Mouse (Mus musculus): Measurements from ENCODE around the gene Slc10a1. TPM values are rescaled to one million over a fixed set of nuclear protein-coding genes. Genes with fewer than 3 reads are reported as not detected.
A peak's percentile ranks its signal among the peaks of the same experiment; 100 is the strongest.

The Slc10a1 gene
- polyA plus RNA-seq, 1 experiment from 2014 or later = 0.50 TPM

- Histone ChIP-seq H3K4me1 (replicated peaks; ENCODE audit: control insufficient read depth, insufficient read depth, low read length) (peaks cover 12% of the 10 kb centered on the region), H3K9me3 (ENCODE audit: control insufficient read depth, low read length) (no peaks in the 10 kb centered on the region), H3K27me3 (replicated peaks; ENCODE audit: control insufficient read depth, insufficient read depth, low read length) (no peaks in the 10 kb centered on the region), H3K27ac (ENCODE audit: low read depth) (no peak overlapping the region), H3K36me3 (ENCODE audit: control insufficient read depth, insufficient read depth, low read length) (peaks cover 19% of the 10 kb centered on the region), H3K4me3 (ENCODE audit: low read depth, low read length) (no peak overlapping the region), H3K4me2 (ENCODE audit: low read length) (no peak overlapping the region), H3K9ac (ENCODE audit: low read length) (no peak overlapping the region)
- no peak for DNase-seq (ENCODE audit: low spot score)
- no peak for ATAC-seq (replicated peaks; ENCODE audit: low FRiP score, low TSS enrichment, low read depth)
- 67% methylated on average over 3 of the region's 3 CpGs for WGBS
These were observed 25.1 kb downstream of the Slc10a1 start for GRCm38 (mm10) chr12:80943395-80943794.

- DNase-seq (ENCODE audit: low spot score) (no peak), ATAC-seq (replicated peaks; ENCODE audit: low FRiP score, low TSS enrichment, low read depth) (no peak)
- no peak overlapping the region for H3K9ac ChIP-seq (ENCODE audit: low read length)
- H3K27ac ChIP-seq (ENCODE audit: low read depth) = no peak overlapping the region
- H3K4me3 ChIP-seq (ENCODE audit: low read depth, low read length) = no peak overlapping the region
- H3K36me3 ChIP-seq (ENCODE audit: control insufficient read depth, insufficient read depth, low read length) = peaks cover 6% of the 10 kb centered on the region
- H3K4me2 ChIP-seq (ENCODE audit: low read length) = no peak overlapping the region
- WGBS = 97% methylated on average over 3 of the region's 3 CpGs
- H3K27me3 ChIP-seq (replicated peaks; ENCODE audit: control insufficient read depth, insufficient read depth, low read length) = no peaks in the 10 kb centered on the region
- no peaks in the 10 kb centered on the region for H3K9me3 ChIP-seq (ENCODE audit: control insufficient read depth, low read length)
- H3K4me1 ChIP-seq (replicated peaks; ENCODE audit: control insufficient read depth, insufficient read depth, low read length) = peaks cover 5% of the 10 kb centered on the region
These were observed 26.6 kb downstream of the Slc10a1 start for GRCm38 (mm10) chr12:80941886-80942285.

GRCm38 (mm10) chr12:80939165-80939564, 29.3 kb downstream of the Slc10a1 start:
- Histone ChIP-seq H3K9ac (ENCODE audit: low read length) (no peak overlapping the region), H3K9me3 (ENCODE audit: control insufficient read depth, low read length) (no peaks in the 10 kb centered on the region), H3K4me3 (ENCODE audit: low read depth, low read length) (no peak overlapping the region), H3K27ac (ENCODE audit: low read depth) (no peak overlapping the region; the same call in 1 of the 2 replicates), H3K36me3 (ENCODE audit: control insufficient read depth, insufficient read depth, low read length) (no peaks in the 10 kb centered on the region), H3K4me2 (ENCODE audit: low read length) (no peak overlapping the region), H3K27me3 (replicated peaks; ENCODE audit: control insufficient read depth, insufficient read depth, low read length) (no peaks in the 10 kb centered on the region), H3K4me1 (replicated peaks; ENCODE audit: control insufficient read depth, insufficient read depth, low read length) (no peaks in the 10 kb centered on the region)
- 71% methylated on average over 4 of the region's 4 CpGs for WGBS
- ATAC-seq (replicated peaks; ENCODE audit: low FRiP score, low TSS enrichment, low read depth) = no peak
- no peak for DNase-seq (ENCODE audit: low spot score)

- Histone ChIP-seq H3K4me3 (ENCODE audit: low read depth, low read length) (no peak overlapping the region), H3K27ac (ENCODE audit: low read depth) (no peak overlapping the region; the same call in 1 of the 2 replicates), H3K36me3 (ENCODE audit: control insufficient read depth, insufficient read depth, low read length) (no peaks in the 10 kb centered on the region), H3K9me3 (ENCODE audit: control insufficient read depth, low read length) (no peaks in the 10 kb centered on the region), H3K27me3 (replicated peaks; ENCODE audit: control insufficient read depth, insufficient read depth, low read length) (no peaks in the 10 kb centered on the region), H3K4me2 (ENCODE audit: low read length) (no peak overlapping the region), H3K4me1 (replicated peaks; ENCODE audit: control insufficient read depth, insufficient read depth, low read length) (no peaks in the 10 kb centered on the region), H3K9ac (ENCODE audit: low read length) (no peak overlapping the region)
- WGBS = 38% methylated on average over 5 of the region's 5 CpGs
- DNase-seq (ENCODE audit: low spot score) (peak; percentile 60), ATAC-seq (replicated peaks; ENCODE audit: low FRiP score, low TSS enrichment, low read depth) (no peak)
These were observed 29.9 kb downstream of the Slc10a1 start for GRCm38 (mm10) chr12:80938642-80939041.

GRCm38 (mm10) chr12:80937331-80938029, 31.0 kb downstream of the Slc10a1 start:
- ATAC-seq (replicated peaks; ENCODE audit: low FRiP score, low TSS enrichment, low read depth) (no peak), DNase-seq (ENCODE audit: low spot score) (no peak)
- Histone ChIP-seq H3K9me3 (ENCODE audit: control insufficient read depth, low read length) (no peaks in the 10 kb centered on the region), H3K27ac (ENCODE audit: low read depth) (no peak overlapping the region), H3K9ac (ENCODE audit: low read length) (no peak overlapping the region), H3K27me3 (replicated peaks; ENCODE audit: control insufficient read depth, insufficient read depth, low read length) (no peaks in the 10 kb centered on the region), H3K4me2 (ENCODE audit: low read length) (no peak overlapping the region), H3K36me3 (ENCODE audit: control insufficient read depth, insufficient read depth, low read length) (no peaks in the 10 kb centered on the region), H3K4me1 (replicated peaks; ENCODE audit: control insufficient read depth, insufficient read depth, low read length) (no peaks in the 10 kb centered on the region), H3K4me3 (ENCODE audit: low read depth, low read length) (no peak overlapping the region)
- 71% methylated on average over 9 of the region's 9 CpGs for WGBS

- DNase-seq (ENCODE audit: low spot score) (no peak), ATAC-seq (replicated peaks; ENCODE audit: low FRiP score, low TSS enrichment, low read depth) (no peak)
- Histone ChIP-seq H3K27me3 (replicated peaks; ENCODE audit: control insufficient read depth, insufficient read depth, low read length) (no peaks in the 10 kb centered on the region), H3K4me1 (replicated peaks; ENCODE audit: control insufficient read depth, insufficient read depth, low read length) (no peaks in the 10 kb centered on the region), H3K9me3 (ENCODE audit: control insufficient read depth, low read length) (no peaks in the 10 kb centered on the region), H3K9ac (ENCODE audit: low read length) (no peak overlapping the region), H3K4me2 (ENCODE audit: low read length) (no peak overlapping the region), H3K36me3 (ENCODE audit: control insufficient read depth, insufficient read depth, low read length) (no peaks in the 10 kb centered on the region), H3K4me3 (ENCODE audit: low read depth, low read length) (no peak overlapping the region), H3K27ac (ENCODE audit: low read depth) (no peak overlapping the region)
- 70% methylated on average over 2 of the region's 2 CpGs for WGBS
These were observed 31.8 kb downstream of the Slc10a1 start for GRCm38 (mm10) chr12:80936751-80937150.

GRCm38 (mm10) chr12:80932865-80933264, 35.6 kb downstream of the Slc10a1 start:
- no peak overlapping the region for H3K4me3 ChIP-seq (ENCODE audit: low read depth, low read length)
- no peak overlapping the region for H3K4me2 ChIP-seq (ENCODE audit: low read length)
- no peak overlapping the region for H3K9ac ChIP-seq (ENCODE audit: low read length)
- no peaks in the 10 kb centered on the region for H3K9me3 ChIP-seq (ENCODE audit: control insufficient read depth, low read length)
- H3K27me3 ChIP-seq (replicated peaks; ENCODE audit: control insufficient read depth, insufficient read depth, low read length) = no peaks in the 10 kb centered on the region
- H3K4me1 ChIP-seq (replicated peaks; ENCODE audit: control insufficient read depth, insufficient read depth, low read length) = no peaks in the 10 kb centered on the region
- H3K27ac ChIP-seq (ENCODE audit: low read depth) = no peak overlapping the region
- WGBS = 86% methylated on average over 1 of the region's 1 CpGs
- no peaks in the 10 kb centered on the region for H3K36me3 ChIP-seq (ENCODE audit: control insufficient read depth, insufficient read depth, low read length)
- ATAC-seq (replicated peaks; ENCODE audit: low FRiP score, low TSS enrichment, low read depth) = no peak
- no peak for DNase-seq (ENCODE audit: low spot score)

GRCm38 (mm10) chr12:80931402-80932140, 36.9 kb downstream of the Slc10a1 start:
- H3K36me3 ChIP-seq (ENCODE audit: control insufficient read depth, insufficient read depth, low read length) = no peaks in the 10 kb centered on the region
- H3K27ac ChIP-seq (ENCODE audit: low read depth) = no peak overlapping the region
- DNase-seq (ENCODE audit: low spot score) = no peak
- no peaks in the 10 kb centered on the region for H3K4me1 ChIP-seq (replicated peaks; ENCODE audit: control insufficient read depth, insufficient read depth, low read length)
- no peak overlapping the region for H3K4me2 ChIP-seq (ENCODE audit: low read length)
- no peaks in the 10 kb centered on the region for H3K9me3 ChIP-seq (ENCODE audit: control insufficient read depth, low read length)
- H3K9ac ChIP-seq (ENCODE audit: low read length) = no peak overlapping the region
- no peak overlapping the region for H3K4me3 ChIP-seq (ENCODE audit: low read depth, low read length)
- WGBS = 63% methylated on average over 3 of the region's 3 CpGs
- ATAC-seq (replicated peaks; ENCODE audit: low FRiP score, low TSS enrichment, low read depth) = no peak
- H3K27me3 ChIP-seq (replicated peaks; ENCODE audit: control insufficient read depth, insufficient read depth, low read length) = no peaks in the 10 kb centered on the region

- DNase-seq (ENCODE audit: low spot score) = no peak
- no peaks in the 10 kb centered on the region for H3K27me3 ChIP-seq (replicated peaks; ENCODE audit: control insufficient read depth, insufficient read depth, low read length)
- H3K27ac ChIP-seq (ENCODE audit: low read depth) = no peak overlapping the region
- H3K4me1 ChIP-seq (replicated peaks; ENCODE audit: control insufficient read depth, insufficient read depth, low read length) = no peaks in the 10 kb centered on the region
- no peak overlapping the region for H3K4me2 ChIP-seq (ENCODE audit: low read length)
- H3K36me3 ChIP-seq (ENCODE audit: control insufficient read depth, insufficient read depth, low read length) = no peaks in the 10 kb centered on the region
- H3K9me3 ChIP-seq (ENCODE audit: control insufficient read depth, low read length) = no peaks in the 10 kb centered on the region
- ATAC-seq (replicated peaks; ENCODE audit: low FRiP score, low TSS enrichment, low read depth) = no peak
- no peak overlapping the region for H3K9ac ChIP-seq (ENCODE audit: low read length)
- no peak overlapping the region for H3K4me3 ChIP-seq (ENCODE audit: low read depth, low read length)
- 75% methylated on average over 7 of the region's 7 CpGs for WGBS
These were observed 38.4 kb downstream of the Slc10a1 start for GRCm38 (mm10) chr12:80930141-80930540.
